Mouse (Mus musculus) hindbrain, postnatal 0 days (tissue): ENCODE measurements around the gene E130116L18Rik. TPM values are rescaled to one million over a fixed set of nuclear protein-coding genes. Genes with fewer than 3 reads are reported as not detected.
"Not testable (repeated sequence)": the region's sequence is repeated elsewhere in the genome, so short reads cannot be mapped to it uniquely, and the experiment has no call there.

ENCODE experiments used
- ATAC-seq: fragments of 200-750 bp; cut with Nextera tagmentation; 2 replicates; pipeline ENCODE4 v1.8.0; 2017; ENCODE audit warnings: mild to moderate bottlenecking, moderate TSS enrichment, moderate library complexity
- DNase-seq: peaks from one replicate; pipeline ENCODE4 v3.0.0-alpha.2; 2015; ENCODE audit warnings: low spot score
- H3K27ac ChIP-seq: fragments of 300-500 bp; sonication (generic); 2 replicates; pipeline ENCODE4 v1.5.1; 2014; ENCODE audit warnings: mild to moderate bottlenecking
- H3K27me3 ChIP-seq: fragments of 300-500 bp; sonication (generic); 2 replicates; pipeline ENCODE4 v1.6.1; 2014; ENCODE audit warnings: low read length, mixed read lengths; ENCODE audit not compliant: insufficient read depth
- H3K36me3 ChIP-seq: fragments of 300-500 bp; sonication (generic); 2 replicates; pipeline ENCODE4 v1.6.1; 2014; ENCODE audit warnings: low read length, mixed read lengths; ENCODE audit not compliant: insufficient read depth
- H3K4me1 ChIP-seq: fragments of 300-500 bp; sonication (generic); 2 replicates; pipeline ENCODE4 v1.6.1; 2014; ENCODE audit warnings: antibody characterized with exemption, low read length, mixed read lengths; ENCODE audit not compliant: insufficient read depth
- H3K4me2 ChIP-seq: fragments of 300-500 bp; sonication (generic); 2 replicates; pipeline ENCODE4 v1.6.1; 2014; ENCODE audit warnings: low read depth, mild to moderate bottlenecking, low read length, moderate library complexity, mixed read lengths
- H3K4me3 ChIP-seq: fragments of 300-500 bp; sonication (generic); 2 replicates; pipeline ENCODE4 v1.5.1; 2014; ENCODE audit warnings: low read length
- H3K9ac ChIP-seq: fragments of 300-500 bp; sonication (generic); replicated peaks from 2 replicates; pipeline ENCODE4 v1.6.1; 2014; ENCODE audit warnings: mild to moderate bottlenecking, low read length, moderate library complexity, mixed read lengths
- H3K9me3 ChIP-seq: fragments of 300-500 bp; sonication (generic); 2 replicates; pipeline ENCODE4 v1.6.1; 2016; ENCODE audit warnings: low read length, mixed read lengths
- CTCF ChIP-seq: IDR thresholded peaks from 2 replicates; pipeline ENCODE4 v1.5.1; 2016; ENCODE audit warnings: antibody characterized with exemption, control low read depth, low read depth
- WGBS: fragments of 180-500 bp; shearing (Covaris S2); extraction: QIAGEN DNeasy Blood & Tissue Kit; methylation state at CpG from one replicate; pipeline ENCODE4 v1.1.7; 2014; 5-methylcytosine and 5-hydroxymethylcytosine counted together
- polyA plus RNA-seq: library from polyadenylated mRNA; unstranded; fragments of >200 nt; fragmentation: Nextera tagmentation; extraction: Ambion mirVana; gene quantifications from 2 replicates; pipeline ENCODE4 v1.2.1, GENCODE M21; 2015
- total RNA-seq: library from RNA; depleted of rRNA; stranded (reverse); fragments of >200 nt; gene quantifications from 2 replicates; pipeline ENCODE4 v1.2.3, GENCODE M21; 2014

The E130116L18Rik gene
- total and polyA plus RNA-seq, 2 experiments from 2014 or later: 1.3 TPM; not detected in 1

GRCm38 (mm10) chr5:25221604-25222003, 1.3 kb downstream of the E130116L18Rik start, which contains the start of gene Galnt11:
Gene Galnt11, plus strand, starts transcription at chr5:25221904.
- DNase-seq (no peak), ATAC-seq (no peak)
- Histone ChIP-seq H3K27me3 (no peaks in the 10 kb centered on the region), H3K4me3 (peak within 1 kb of the TSS; percentile 47), H3K9ac (peak within 1 kb of the TSS; percentile 66), H3K4me1 (peaks cover 8% of the 10 kb centered on the region; the same call in 1 of the 2 replicates), H3K4me2 (peak within 1 kb of the TSS; percentile 75), H3K36me3 (no peaks in the 10 kb centered on the region), H3K27ac (peak within 1 kb of the TSS; percentile 85), H3K9me3 (no peaks in the 10 kb centered on the region)
- WGBS: 82% methylated on average over 3 of the region's 3 CpGs
- no peak for TF ChIP-seq CTCF

GRCm38 (mm10) chr5:25215006-25215405, 7.9 kb downstream of the E130116L18Rik start:
- DNase-seq: no peak
- Histone ChIP-seq H3K4me1 (no peaks in the 10 kb centered on the region), H3K9ac (no peak overlapping the region), H3K4me2 (no peak overlapping the region), H3K27me3 (no peaks in the 10 kb centered on the region), H3K9me3 (no peaks in the 10 kb centered on the region), H3K4me3 (no peak overlapping the region), H3K27ac (no peak overlapping the region), H3K36me3 (no peaks in the 10 kb centered on the region)
- no peak for TF ChIP-seq CTCF
- no peak for ATAC-seq
- WGBS: 76% methylated on average over 6 of the region's 6 CpGs

- not testable (repeated sequence) for H3K4me2 ChIP-seq, H3K4me1 ChIP-seq, H3K9ac ChIP-seq, H3K27ac ChIP-seq, H3K36me3 ChIP-seq, DNase-seq, H3K4me3 ChIP-seq, ATAC-seq, H3K27me3 ChIP-seq, H3K9me3 ChIP-seq
Measured at GRCm38 (mm10) chr5:25213216-25213615, 9.7 kb downstream of the E130116L18Rik start.

GRCm38 (mm10) chr5:25211872-25212271, 11.1 kb downstream of the E130116L18Rik start:
- TF ChIP-seq CTCF: no peak
- DNase-seq (no peak), ATAC-seq (no peak)
- 95% methylated on average over 1 of the region's 1 CpGs for WGBS
- H3K27me3 ChIP-seq: no peaks in the 10 kb centered on the region
- H3K4me3 ChIP-seq: no peak overlapping the region
- no peak overlapping the region for H3K27ac ChIP-seq
- H3K4me1 ChIP-seq: no peaks in the 10 kb centered on the region
- H3K36me3 ChIP-seq: no peaks in the 10 kb centered on the region
- H3K9me3 ChIP-seq: no peaks in the 10 kb centered on the region
- no peak overlapping the region for H3K4me2 ChIP-seq
- H3K9ac ChIP-seq: no peak overlapping the region

- Histone ChIP-seq H3K9me3 (no peaks in the 10 kb centered on the region), H3K9ac (no peak overlapping the region), H3K36me3 (no peaks in the 10 kb centered on the region), H3K4me1 (no peaks in the 10 kb centered on the region), H3K4me3 (no peak overlapping the region), H3K27me3 (no peaks in the 10 kb centered on the region), H3K27ac (no peak overlapping the region), H3K4me2 (no peak overlapping the region)
- no peak for ATAC-seq
- no peak for TF ChIP-seq CTCF
- 77% methylated on average over 2 of the region's 2 CpGs for WGBS
- DNase-seq: no peak
Measured at GRCm38 (mm10) chr5:25190521-25190920, 32.4 kb downstream of the E130116L18Rik start.

- Histone ChIP-seq H3K4me2 (no peak overlapping the region), H3K36me3 (no peaks in the 10 kb centered on the region), H3K4me1 (no peaks in the 10 kb centered on the region), H3K9me3 (no peaks in the 10 kb centered on the region), H3K4me3 (no peak overlapping the region), H3K9ac (no peak overlapping the region), H3K27me3 (no peaks in the 10 kb centered on the region), H3K27ac (no peak overlapping the region)
- TF ChIP-seq CTCF: peak; percentile 51
- no peak for ATAC-seq
- 29% methylated on average over 1 of the region's 1 CpGs for WGBS
- DNase-seq: no peak
Measured at GRCm38 (mm10) chr5:25188802-25189201, 34.2 kb downstream of the E130116L18Rik start.

GRCm38 (mm10) chr5:25187727-25188126, 35.2 kb downstream of the E130116L18Rik start:
- H3K9me3 ChIP-seq: no peaks in the 10 kb centered on the region
- no peak overlapping the region for H3K9ac ChIP-seq
- H3K27me3 ChIP-seq: no peaks in the 10 kb centered on the region
- no peak for DNase-seq
- no peaks in the 10 kb centered on the region for H3K4me1 ChIP-seq
- no peak overlapping the region for H3K27ac ChIP-seq
- no peak for TF ChIP-seq CTCF
- ATAC-seq: no peak
- no peak overlapping the region for H3K4me3 ChIP-seq
- H3K4me2 ChIP-seq: no peak overlapping the region
- H3K36me3 ChIP-seq: no peaks in the 10 kb centered on the region
